Mouse (Mus musculus) CH12.LX (cell line): ENCODE measurements around the gene 2700097O09Rik. TPM values are rescaled to one million over a fixed set of nuclear protein-coding genes. Genes with fewer than 3 reads are reported as not detected.

ENCODE experiments used
- DNase-seq: peaks from one replicate; pipeline ENCODE4 v3.0.0-alpha.2; 2013; ENCODE audit errors: extremely low read depth
- H3K27ac ChIP-seq: 2 replicates; pipeline ENCODE4 v1.5.1; 2012; ENCODE audit warnings: low read depth, mild to moderate bottlenecking, control low read depth, moderate library complexity; ENCODE audit not compliant: insufficient read depth
- H3K27me3 ChIP-seq: replicated peaks from 2 replicates; pipeline ENCODE3; 2012; ENCODE audit warnings: inconsistent platforms
- H3K36me3 ChIP-seq, 2 experiments: replicated peaks in 1 of 2; 2 replicates each; pipeline versions ENCODE3 to v1.6.1; 2012; ENCODE audit warnings: inconsistent platforms in 1 of 2, low read length in 1 of 2, mild to moderate bottlenecking in 1 of 2, mixed read lengths in 1 of 2, moderate library complexity in 1 of 2; ENCODE audit not compliant: control insufficient read depth in 1 of 2, insufficient read depth in 1 of 2
- H3K4me1 ChIP-seq, 2 experiments: 2 replicates each; pipeline ENCODE4 v1.6.1; 2012; ENCODE audit warnings: inconsistent platforms in 1 of 2, moderate library complexity in 1 of 2; ENCODE audit not compliant: insufficient read depth in 2 of 2, control insufficient read depth in 1 of 2
- H3K4me2 ChIP-seq: 2 replicates; pipeline ENCODE4 v1.6.1; 2012; ENCODE audit warnings: low read depth, mild to moderate bottlenecking, control low read depth; ENCODE audit not compliant: poor library complexity, insufficient read depth, severe bottlenecking
- H3K4me3 ChIP-seq, 3 experiments: fragments of 150-350 bp in 1 of 3; sonication (generic) in 1 of 3; replicated peaks in 1 of 3; 2 replicates each; pipeline versions ENCODE3 to v1.5.1; 2011 to 2012; ENCODE audit warnings: low read depth in 2 of 3, low read length in 2 of 3, mild to moderate bottlenecking in 2 of 3, moderate library complexity in 2 of 3, control low read depth in 1 of 3, improper control_type of control experiment in 1 of 3, inconsistent platforms in 1 of 3, mixed read lengths in 1 of 3; ENCODE audit not compliant: poor library complexity in 1 of 3
- H3K79me2 ChIP-seq: replicated peaks from 2 replicates; pipeline ENCODE4 v1.6.1; 2012; ENCODE audit warnings: mild to moderate bottlenecking, moderate library complexity; ENCODE audit not compliant: control insufficient read depth, poor library complexity, insufficient read depth, severe bottlenecking; ENCODE audit errors: extremely low read depth
- H3K9ac ChIP-seq: 2 replicates; pipeline ENCODE4 v1.6.1; 2012; ENCODE audit warnings: low read depth, mild to moderate bottlenecking, control low read depth, moderate library complexity; ENCODE audit not compliant: insufficient read depth
- H3K9me3 ChIP-seq: replicated peaks from 2 replicates; pipeline ENCODE3; 2012; ENCODE audit warnings: low read length, inconsistent platforms, mixed read lengths
- BHLHE40 ChIP-seq: IDR thresholded peaks from 2 replicates; pipeline ENCODE4 v1.6.1; 2011; ENCODE audit warnings: mild to moderate bottlenecking, low read depth, low read length, improper control_type of control experiment
- CHD2 ChIP-seq: IDR thresholded peaks from 2 replicates; pipeline ENCODE4 v1.6.1; 2011; ENCODE audit warnings: low read length, improper control_type of control experiment
- CTCF ChIP-seq, 2 experiments: IDR thresholded peaks in 1 of 2; conservative IDR thresholded peaks in 1 of 2; 2 replicates each; pipeline ENCODE4 v1.5.1; 2011 to 2012; ENCODE audit warnings: low read depth in 2 of 2, low read length in 2 of 2, improper control_type of control experiment in 1 of 2, inconsistent platforms in 1 of 2, mild to moderate bottlenecking in 1 of 2, moderate library complexity in 1 of 2
- ELF1 ChIP-seq: IDR thresholded peaks from 2 replicates; pipeline ENCODE4 v1.6.1; 2014; ENCODE audit warnings: low read depth, mild to moderate bottlenecking, inconsistent platforms, low read length, improper control_type of control experiment
- EP300 ChIP-seq: IDR thresholded peaks from 2 replicates; pipeline ENCODE4 v1.6.1; 2011; ENCODE audit warnings: low read length, improper control_type of control experiment
- ETS1 ChIP-seq: conservative IDR thresholded peaks from 2 replicates; pipeline ENCODE4 v1.6.1; 2012; ENCODE audit warnings: low read depth, mild to moderate bottlenecking, inconsistent platforms, low read length, improper control_type of control experiment, moderate library complexity
- IRF4 ChIP-seq: IDR thresholded peaks from 2 replicates; pipeline ENCODE4 v1.6.1; 2014; ENCODE audit warnings: low read depth, mild to moderate bottlenecking, inconsistent platforms, low read length, improper control_type of control experiment
- JUN ChIP-seq: IDR thresholded peaks from 2 replicates; pipeline ENCODE4 v1.6.1; 2011; ENCODE audit warnings: low read depth, mild to moderate bottlenecking, low read length, improper control_type of control experiment, moderate library complexity; ENCODE audit not compliant: insufficient read depth
- JUND ChIP-seq: conservative IDR thresholded peaks from 2 replicates; pipeline ENCODE4 v1.6.1; 2011; ENCODE audit warnings: low read depth, low read length, improper control_type of control experiment
- MAFK ChIP-seq: IDR thresholded peaks from 2 replicates; pipeline ENCODE4 v1.6.1; 2011; ENCODE audit warnings: low read length, improper control_type of control experiment; ENCODE audit not compliant: insufficient replicate concordance
- MXI1 ChIP-seq: IDR thresholded peaks from 2 replicates; pipeline ENCODE4 v1.6.1; 2011; ENCODE audit warnings: mild to moderate bottlenecking, low read depth, low read length, improper control_type of control experiment
- NRF1 ChIP-seq: IDR thresholded peaks from 2 replicates; pipeline ENCODE4 v1.6.1; 2014; ENCODE audit warnings: low read depth, mild to moderate bottlenecking, inconsistent platforms, low read length, improper control_type of control experiment, moderate library complexity
- POLR2AphosphoS2 ChIP-seq: IDR thresholded peaks from 2 replicates; pipeline ENCODE4 v1.6.1; 2011; ENCODE audit warnings: low read depth, low read length, improper control_type of control experiment
- TBP ChIP-seq: conservative IDR thresholded peaks from 2 replicates; pipeline ENCODE4 v1.6.1; 2011; ENCODE audit warnings: low read depth, low read length, improper control_type of control experiment
- USF1 ChIP-seq: IDR thresholded peaks from 2 replicates; pipeline ENCODE4 v1.6.1; 2014; ENCODE audit warnings: low read depth, mild to moderate bottlenecking, inconsistent platforms, low read length, improper control_type of control experiment
- USF2 ChIP-seq: conservative IDR thresholded peaks from 2 replicates; pipeline ENCODE4 v1.6.1; 2011; ENCODE audit warnings: low read depth, low read length, improper control_type of control experiment
- ZNF384 ChIP-seq: IDR thresholded peaks from 2 replicates; pipeline ENCODE4 v1.6.1; 2012; ENCODE audit warnings: low read depth, low read length, improper control_type of control experiment, inconsistent platforms
- dilution Hi-C: fragments of 300-500 bp; cut with MboI; formaldehyde crosslinking; loops from 2 replicates; pipeline ENCODE4 v1.14.3; 2020; ENCODE audit warnings: low sequenced_read_pairs; ENCODE audit not compliant: extremely low pct_unique_long_range_greater_than_20kb, extremely low pct_ligation_motif_present
- in situ Hi-C: fragments of 300-500 bp; cut with MboI; formaldehyde crosslinking; loops from 3 replicates; pipeline ENCODE4 v1.14.3; 2019; ENCODE audit warnings: low sequenced_read_pairs, low pct_ligation_motif_present, low pct_unique_long_range_greater_than_20kb, mixed read lengths
- polyA plus RNA-seq: library from polyadenylated mRNA; unstranded; fragments of >175 nt; gene quantifications from 2 replicates; pipeline ENCODE4 v1.2.1, GENCODE M21; 2012; ENCODE audit warnings: low read depth; ENCODE audit not compliant: insufficient read length
- total RNA-seq, 2 experiments: library from RNA; depleted of rRNA; stranded (reverse); fragments of 300-350 nt in 1 of 2; fragments of >200 nt in 1 of 2; gene quantifications; 2 replicates each; pipeline ENCODE4 v1.2.3; 2012 to 2014

The 2700097O09Rik gene
- total and polyA plus RNA-seq, 3 experiments = 13.7 to 35.9 (median 14.8) TPM

DNA sequence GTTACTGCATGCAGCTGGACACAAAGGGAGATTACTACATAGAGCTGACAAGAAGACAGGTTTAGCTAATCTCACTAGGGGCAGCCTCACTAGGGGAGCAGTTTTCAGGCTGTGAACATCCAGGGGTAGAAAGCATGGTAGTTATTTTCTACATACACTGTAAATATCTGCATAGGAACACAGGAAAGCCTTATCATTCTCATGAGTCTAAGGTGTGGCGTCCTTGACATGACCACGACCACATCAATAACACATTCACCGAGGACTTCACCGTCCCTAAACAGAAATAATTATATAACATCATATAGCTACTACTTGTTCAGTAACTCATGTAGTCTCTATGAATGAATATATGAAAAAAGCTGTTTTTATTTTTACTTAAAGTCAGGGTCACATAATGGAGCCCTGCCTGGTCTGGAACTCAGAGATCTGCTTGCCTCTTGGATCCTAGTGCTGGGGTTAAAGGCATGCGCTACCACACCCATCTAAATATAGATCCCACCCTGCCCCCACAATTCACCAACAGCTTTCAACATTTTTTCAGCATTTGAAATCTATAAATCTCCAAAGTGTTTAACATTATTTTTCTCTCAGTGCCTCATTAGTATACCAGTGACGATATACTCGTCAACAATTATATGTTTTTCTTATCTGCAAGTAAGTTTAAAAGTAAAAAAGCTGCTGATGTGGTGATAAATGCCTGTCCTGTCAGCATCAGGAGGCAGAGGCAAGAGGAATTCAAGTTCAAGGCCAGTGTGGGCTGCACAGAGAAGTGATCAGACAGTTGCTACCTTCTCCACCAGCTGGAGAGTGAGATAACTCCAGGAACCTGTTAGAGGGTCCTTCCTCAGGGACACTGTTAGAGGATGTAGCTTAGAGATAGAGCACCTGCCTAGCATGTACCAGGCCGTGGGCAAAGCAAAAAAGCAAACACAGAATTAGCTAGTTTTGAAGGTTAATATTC is 28.4 kb downstream of the 2700097O09Rik start:
- Histone ChIP-seq H3K27me3 (no peaks in the 10 kb centered on the region), H3K79me2 (no peaks in the 10 kb centered on the region), H3K4me3 (no peak overlapping the region), H3K4me1 (peaks cover 7 to 27% of the 10 kb centered on the region in 2 experiments), H3K9ac (no peak overlapping the region), H3K27ac (no peak overlapping the region), H3K36me3 (peaks cover 0 to 38% of the 10 kb centered on the region in 2 experiments), H3K9me3 (no peaks in the 10 kb centered on the region), H3K4me2 (no peak overlapping the region)
- TF ChIP-seq POLR2AphosphoS2 (no peak), JUN (no peak), NRF1 (no peak), CTCF (conservative IDR thresholded peaks at IDR 0.05 in 1 of 2, IDR thresholded peaks at IDR 0.05 in 1 of 2; ENCODE audit: low read depth in 2 of 2, low read length in 2 of 2) (no peak), USF1 (no peak), ZNF384 (no peak), CHD2 (no peak), TBP (no peak), USF2 (no peak), MXI1 (no peak)
- in situ Hi-C loops (no loop called here), dilution Hi-C loops (no loop called here)
- no peak for DNase-seq

DNA sequence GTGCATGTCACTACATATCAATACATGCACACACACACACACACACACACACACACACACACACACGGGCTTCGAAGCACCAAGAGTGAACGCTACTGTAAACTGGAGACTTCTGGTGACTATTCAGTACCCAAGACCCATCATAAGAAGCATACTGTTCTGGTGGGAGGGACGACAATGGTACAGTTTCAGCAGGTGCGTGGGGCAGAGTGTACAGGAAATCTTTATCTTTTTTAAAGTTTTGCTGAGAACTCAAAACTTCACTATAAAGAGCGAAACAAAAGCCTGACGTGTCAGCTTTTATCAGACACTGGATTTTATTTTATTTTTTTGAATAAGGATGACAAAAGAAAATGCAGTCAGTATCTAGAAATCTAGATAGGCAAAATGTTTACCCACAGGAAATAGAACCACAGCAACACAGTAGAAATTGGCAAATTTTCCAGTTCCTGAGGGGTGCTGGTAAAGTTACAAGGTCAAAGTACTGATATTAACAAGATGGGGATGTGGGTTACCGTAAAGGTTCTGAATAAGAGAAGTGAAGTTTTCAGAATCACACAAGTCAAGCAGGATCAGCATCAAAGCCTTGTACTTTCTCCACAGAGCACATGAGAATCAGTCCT is 30.1 kb downstream of the 2700097O09Rik start:
- Histone ChIP-seq H3K4me3 (no peak overlapping the region), H3K4me1 (peaks cover 7 to 27% of the 10 kb centered on the region in 2 experiments), H3K9ac (peak overlapping the region; percentile 3; the same call in 1 of the 2 replicates), H3K79me2 (no peaks in the 10 kb centered on the region), H3K4me2 (peak overlapping the region; percentile 25), H3K27ac (no peak overlapping the region), H3K27me3 (no peaks in the 10 kb centered on the region), H3K36me3 (peaks cover 0 to 42% of the 10 kb centered on the region in 2 experiments), H3K9me3 (no peaks in the 10 kb centered on the region)
- dilution Hi-C loops = no loop called here
- DNase-seq = peak; percentile 53
- TF ChIP-seq ETS1 (0 out of 2 replicates have a peak, but pooled peaks have one; percentile 13), POLR2AphosphoS2 (no peak), JUN (no peak; the same call in 1 of the 2 replicates), MAFK (no peak), BHLHE40 (peak; percentile 44), IRF4 (peak; percentile 81), JUND (peak; percentile 69), EP300 (peak; percentile 80), ELF1 (no peak)
- in situ Hi-C loops = no loop called here
